Mouse (Mus musculus) bone marrow, adult 2 months (tissue): Measurements from ENCODE around the gene Rcsd1.

Experiments
- CTCF ChIP-seq: fragments of 200-500 bp; IDR thresholded peaks from 2 replicates; pipeline ENCODE4 v1.5.1; 2011; ENCODE audit warnings: low read length, control low read depth; ENCODE audit not compliant: control insufficient read depth, insufficient read depth
- POLR2A ChIP-seq: fragments of 200-500 bp; IDR thresholded peaks from 2 replicates; pipeline ENCODE4 v1.6.1; 2011; ENCODE audit warnings: low read depth, mild to moderate bottlenecking, control low read depth, low read length, borderline replicate concordance; ENCODE audit not compliant: control insufficient read depth

DNA sequence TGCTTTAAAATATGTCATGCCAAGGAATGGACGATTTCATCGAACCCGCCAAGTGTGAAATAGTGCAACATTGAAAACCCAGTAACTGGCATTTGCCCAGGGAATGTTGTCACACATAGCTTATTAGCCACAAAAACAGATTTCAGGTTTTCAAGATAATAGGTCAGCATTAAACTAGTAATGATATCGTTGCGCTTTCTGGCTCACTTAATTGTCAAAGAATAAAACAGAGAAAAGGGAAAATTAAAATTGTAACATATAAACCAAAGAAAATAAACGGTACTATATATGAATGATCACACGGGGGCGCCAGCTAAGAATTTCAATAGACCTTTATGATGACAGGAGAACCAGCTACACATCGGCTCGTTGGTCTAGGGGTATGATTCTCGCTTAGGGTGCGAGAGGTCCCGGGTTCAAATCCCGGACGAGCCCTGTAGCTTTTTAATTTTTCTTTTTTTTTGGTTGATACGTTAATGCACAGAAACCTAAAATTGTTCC lies 68.2 kb downstream of the Rcsd1 start:
- no peak for TF ChIP-seq CTCF
- TF ChIP-seq POLR2A, result no peak
